Mouse (Mus musculus): ENCODE results near the gene Kcnma1. TPM values are rescaled to one million over a fixed set of nuclear protein-coding genes. Genes with fewer than 3 reads are reported as not detected.

Gene Kcnma1
- polyA plus RNA-seq, 1 experiment = 3.6 TPM

- DNase-seq (ENCODE audit: low read depth, low spot score) = no peak
- WGBS = 51% methylated on average over 4 of the region's 4 CpGs
Observed at GRCm38 (mm10) chr14:23635903-23636302, 378.4 kb downstream of the Kcnma1 start.

DNA sequence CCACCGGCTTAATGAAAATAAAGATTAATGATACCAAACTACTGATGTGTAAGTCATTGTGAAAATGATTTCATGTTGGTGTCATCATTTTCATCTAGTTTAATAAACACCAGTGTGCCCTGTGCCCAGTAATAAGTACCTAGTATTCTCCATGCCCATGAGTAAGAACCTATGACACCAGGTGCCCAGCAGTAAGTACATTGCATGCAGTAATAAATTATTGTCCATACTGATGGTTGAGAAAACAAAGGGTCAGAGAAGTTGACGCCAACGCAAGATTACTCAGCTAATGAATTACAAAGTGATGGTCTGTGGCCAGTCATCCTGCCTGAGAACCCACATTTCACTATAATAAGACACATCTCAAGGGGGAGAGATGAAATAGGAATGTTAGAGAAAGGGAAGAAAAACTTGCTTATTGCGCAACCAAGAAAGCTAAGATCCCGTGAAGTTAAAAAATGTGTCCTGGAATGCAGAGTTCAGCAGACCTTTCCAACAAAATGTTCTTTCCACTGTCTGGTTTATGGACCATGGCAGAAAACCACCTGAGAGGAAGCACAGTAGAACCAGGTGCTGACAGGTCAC is 381.2 kb downstream of the Kcnma1 start:
- 56% methylated on average over 5 of the region's 5 CpGs for WGBS
- DNase-seq (ENCODE audit: low read depth, low spot score) = no peak

- no peak for DNase-seq (ENCODE audit: low read depth, low spot score)
- WGBS = 53% methylated on average over 6 of the region's 6 CpGs
Observed at GRCm38 (mm10) chr14:23626925-23627324, 387.4 kb downstream of the Kcnma1 start.

DNA sequence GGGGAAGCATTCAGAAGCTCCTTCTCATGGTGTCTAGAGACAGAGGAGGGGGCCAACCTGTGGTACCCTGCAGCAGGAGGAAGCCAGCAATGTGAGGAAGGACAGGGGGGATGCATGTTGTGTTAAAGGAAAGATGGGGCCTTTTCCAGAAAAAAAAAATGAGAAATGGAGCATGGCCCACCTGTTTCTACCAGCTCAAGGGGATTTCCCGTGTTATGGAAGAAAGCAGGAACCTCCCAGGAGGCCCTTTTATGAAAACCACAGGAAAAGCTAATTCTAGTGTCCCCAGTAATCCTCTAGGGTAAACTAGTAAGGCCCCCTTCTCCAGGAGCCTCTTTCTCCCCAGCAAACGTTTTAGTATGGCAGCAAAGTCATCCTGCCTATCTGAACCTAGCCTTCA is 388.2 kb downstream of the Kcnma1 start:
- DNase-seq (ENCODE audit: low read depth, low spot score) = no peak
- 42% methylated on average over 2 of the region's 2 CpGs for WGBS

DNA sequence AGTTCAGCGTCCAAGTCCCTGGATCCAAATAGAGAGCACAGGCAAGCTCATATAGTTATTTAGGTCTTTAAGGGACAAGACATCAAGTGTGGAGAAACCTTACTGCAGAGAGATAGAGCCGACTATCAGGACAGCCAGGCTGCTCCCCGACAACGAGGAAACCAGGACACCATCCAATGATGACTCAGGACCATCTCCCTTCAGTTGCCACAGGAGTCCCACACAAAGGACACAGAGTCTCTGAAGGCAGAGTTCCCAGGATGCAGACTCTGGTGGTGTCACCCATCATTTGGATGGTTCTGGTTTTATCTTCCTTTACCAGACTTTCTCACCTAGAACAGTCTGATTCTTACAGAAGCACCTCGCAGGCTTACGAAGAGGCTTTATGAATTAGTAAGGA is 388.9 kb downstream of the Kcnma1 start:
- WGBS = 87% methylated on average over 6 of the region's 6 CpGs

DNA sequence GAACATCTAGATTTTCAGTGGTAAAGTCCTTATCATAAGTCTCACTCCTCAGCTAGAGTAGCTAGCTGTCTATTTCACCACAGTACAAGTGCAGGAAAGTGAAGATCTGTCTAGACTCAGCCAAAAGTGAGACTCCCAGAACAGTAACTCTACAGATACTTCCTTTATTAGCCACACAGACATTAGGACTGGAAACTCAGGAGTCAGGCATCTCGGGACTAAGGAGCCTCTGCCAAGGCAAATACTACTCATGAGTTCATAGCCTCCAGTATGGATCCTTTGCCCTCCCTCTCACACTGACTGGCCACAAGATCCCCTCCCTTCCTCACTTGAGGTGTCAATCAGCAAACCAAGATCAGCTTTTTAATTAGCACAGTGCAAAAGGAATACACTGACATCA is 389.8 kb downstream of the Kcnma1 start:
- no peak for DNase-seq (ENCODE audit: low read depth, low spot score)
- 43% methylated on average over 1 of the region's 1 CpGs for WGBS

More for the DNA sequence above, 388.9 kb downstream of the Kcnma1 start:
- DNase-seq (ENCODE audit: low read depth, low spot score) = no peak

DNA sequence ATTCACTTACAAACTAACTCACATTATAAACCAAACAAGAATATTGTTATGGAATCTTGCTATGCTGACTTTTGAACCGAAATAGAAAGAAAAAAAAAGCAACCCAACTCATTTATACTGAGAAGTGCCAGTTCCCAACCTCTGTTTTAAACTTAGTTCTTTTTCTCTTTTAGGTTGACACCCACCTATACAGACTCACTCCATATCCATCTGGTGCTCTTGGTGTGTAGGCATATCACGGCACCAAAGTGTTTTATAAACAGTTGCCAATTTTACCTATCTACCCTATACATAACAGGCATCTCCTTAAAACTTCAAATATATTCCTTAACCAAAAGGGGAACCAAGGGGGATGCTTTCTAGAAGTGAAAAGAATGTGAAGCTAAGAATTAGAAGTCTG is 393.6 kb downstream of the Kcnma1 start:
- WGBS = 80% methylated on average over 2 of the region's 2 CpGs

GRCm38 (mm10) chr14:23618973-23619372 is 395.3 kb downstream of the Kcnma1 start:
- 76% methylated on average over 2 of the region's 2 CpGs for WGBS
- DNase-seq (ENCODE audit: low read depth, low spot score) = no peak

More for the DNA sequence above, 393.6 kb downstream of the Kcnma1 start:
- DNase-seq (ENCODE audit: low read depth, low spot score) = no peak

GRCm38 (mm10) chr14:23618081-23618480 is 396.2 kb downstream of the Kcnma1 start:
- WGBS = 28% methylated on average over 1 of the region's 1 CpGs
- no peak for DNase-seq (ENCODE audit: low read depth, low spot score)

DNA sequence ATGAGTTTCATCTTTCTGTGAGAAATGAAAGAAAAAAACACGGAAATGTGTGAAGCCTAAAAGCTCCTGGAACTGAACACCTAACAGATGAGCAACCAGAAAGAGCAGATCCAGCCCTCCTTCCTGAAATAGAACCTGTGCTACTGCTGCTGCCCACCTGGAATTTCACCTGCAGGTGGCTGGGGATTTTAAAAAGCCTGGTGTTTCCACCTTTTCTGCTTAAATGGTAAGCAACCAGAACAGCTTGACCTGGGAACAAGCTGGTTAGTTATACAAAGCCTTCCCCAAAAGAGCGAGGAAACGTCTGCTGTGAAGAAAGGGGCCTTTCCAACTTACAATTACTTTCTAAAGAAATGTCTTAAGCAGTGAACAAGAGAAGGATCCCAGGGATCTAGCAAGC is 404.2 kb downstream of the Kcnma1 start:
- no peak for DNase-seq (ENCODE audit: low read depth, low spot score)
- WGBS = 72% methylated on average over 3 of the region's 3 CpGs

DNA sequence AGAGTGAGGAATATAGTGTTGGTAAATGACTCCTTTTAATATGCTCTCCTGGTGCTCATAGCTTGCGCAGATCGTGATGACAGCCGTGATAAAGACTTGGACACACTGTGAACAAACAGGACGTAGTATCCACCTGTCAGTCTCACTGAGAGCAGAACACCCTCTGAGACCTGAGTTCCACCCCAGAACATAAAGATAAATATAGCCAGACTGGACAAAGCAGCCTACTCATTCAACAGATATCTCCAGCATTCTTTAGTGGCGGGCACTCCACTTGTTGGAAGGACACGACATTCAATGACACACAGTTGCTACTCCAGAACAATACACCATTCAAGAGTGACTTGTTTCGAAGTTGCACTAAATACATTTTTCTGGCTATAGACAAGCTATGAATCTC is 408.6 kb downstream of the Kcnma1 start:
- WGBS = 66% methylated on average over 7 of the region's 7 CpGs
- DNase-seq (ENCODE audit: low read depth, low spot score) = no peak

GRCm38 (mm10) chr14:23602937-23603336 is 411.4 kb downstream of the Kcnma1 start:
- 58% methylated on average over 4 of the region's 4 CpGs for WGBS
- no peak for DNase-seq (ENCODE audit: low read depth, low spot score)

GRCm38 (mm10) chr14:23602054-23602453 is 412.2 kb downstream of the Kcnma1 start:
- DNase-seq (ENCODE audit: low read depth, low spot score) = no peak
- WGBS = 50% methylated on average over 2 of the region's 2 CpGs

DNA sequence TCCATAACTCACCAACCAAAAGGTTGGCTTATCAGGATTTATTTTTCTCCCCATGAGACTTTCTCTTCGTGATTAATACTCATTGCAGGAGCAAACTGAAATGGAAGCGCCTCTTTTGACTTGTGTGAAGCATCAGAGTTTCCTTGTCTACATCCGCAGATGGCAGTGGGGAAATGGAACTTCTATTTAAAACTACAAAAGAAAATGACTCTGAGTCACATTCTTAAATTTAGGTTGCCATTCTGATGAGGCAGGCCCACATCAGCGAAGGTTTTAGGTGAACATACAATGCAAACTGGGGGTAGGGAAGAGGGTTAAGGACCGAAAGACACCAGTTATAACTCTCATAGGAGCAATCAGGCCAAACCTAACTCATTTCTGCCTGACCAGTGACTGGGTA is 419.7 kb downstream of the Kcnma1 start:
- DNase-seq (ENCODE audit: low read depth, low spot score) = no peak
- WGBS = 83% methylated on average over 5 of the region's 5 CpGs

DNA sequence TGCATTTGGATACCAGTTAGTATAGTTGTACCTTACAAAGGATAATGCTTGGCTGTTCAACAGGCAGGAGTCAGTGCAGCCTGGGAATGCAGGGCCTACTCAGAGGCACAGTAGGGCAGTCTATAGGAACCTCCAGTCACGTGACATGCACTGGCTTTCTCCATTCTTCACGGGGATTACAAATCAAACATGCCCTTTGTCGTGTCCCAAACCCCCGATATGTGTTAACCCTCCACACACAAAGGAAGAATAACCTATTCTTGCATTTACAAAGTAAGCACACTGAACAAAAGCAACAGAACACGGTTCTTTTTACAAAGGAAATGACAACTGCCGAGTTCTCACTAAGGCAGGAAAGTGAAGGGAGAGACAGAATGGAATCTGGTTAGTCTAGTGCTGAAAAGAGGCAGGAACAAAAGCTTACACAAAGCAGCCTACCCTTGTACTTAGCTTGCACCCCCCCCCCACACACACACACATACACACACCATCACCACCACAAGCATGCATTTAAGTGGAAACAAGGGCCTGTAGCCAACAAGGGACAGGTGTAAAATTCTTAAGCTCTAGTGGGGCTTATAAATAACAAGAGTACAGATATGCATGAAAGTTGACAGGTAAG is 421.4 kb downstream of the Kcnma1 start:
- DNase-seq (ENCODE audit: low read depth, low spot score) = no peak
- 59% methylated on average over 6 of the region's 6 CpGs for WGBS

DNA sequence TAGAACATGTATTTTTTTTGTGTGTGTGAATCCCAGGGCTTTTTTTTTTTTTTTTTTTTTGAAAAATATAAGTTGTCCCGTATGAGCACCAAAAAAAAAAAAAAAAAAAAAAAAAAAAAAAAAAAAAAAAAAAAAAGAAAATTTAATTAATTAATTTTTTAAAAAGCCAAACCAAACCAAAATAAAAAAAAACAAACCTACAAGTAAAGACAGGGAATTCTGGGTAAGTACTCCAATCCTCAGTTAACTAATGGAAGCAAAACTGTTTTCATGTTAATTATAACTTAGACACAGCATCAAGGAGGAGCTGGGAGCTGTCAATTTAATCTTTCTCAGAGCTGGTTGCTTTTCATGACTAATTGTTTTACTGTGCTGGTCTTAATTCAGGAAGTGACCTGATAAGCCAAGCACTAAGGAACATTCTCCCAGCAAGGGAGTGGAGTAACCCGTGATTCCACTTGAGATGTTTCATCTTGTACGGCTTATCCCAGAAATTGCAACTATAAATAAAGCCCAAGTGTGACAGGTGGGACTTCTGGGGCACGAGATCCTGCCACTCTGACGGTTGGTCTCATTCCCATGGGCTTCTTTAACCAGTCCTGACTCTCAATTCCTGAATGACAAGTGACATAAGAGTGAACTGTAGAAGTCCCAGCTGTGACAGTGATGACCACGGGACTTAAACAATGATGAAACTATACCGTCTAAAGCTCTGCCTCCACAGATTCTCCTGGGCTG is 424.4 kb downstream of the Kcnma1 start:
- 54% methylated on average over 7 of the region's 7 CpGs for WGBS

DNA sequence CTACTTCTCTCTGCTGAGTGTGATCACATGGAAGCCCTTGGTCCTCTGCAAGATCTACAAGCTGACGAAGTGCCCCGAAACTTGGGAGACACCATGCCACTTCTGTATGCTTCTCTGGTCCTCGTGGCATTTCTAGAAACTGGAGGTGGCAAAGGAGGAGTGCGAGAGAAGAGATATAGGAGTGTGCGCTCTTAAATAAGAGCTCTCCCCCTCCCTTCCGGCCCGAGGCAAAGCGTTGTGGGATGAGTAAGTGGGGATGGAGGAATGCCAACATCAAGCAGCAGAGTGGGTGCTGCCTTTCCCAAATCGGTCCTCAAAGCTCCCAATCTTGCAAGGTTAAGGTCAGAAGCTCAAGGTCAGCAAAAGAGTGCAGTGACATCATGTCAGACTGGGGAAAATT is 426.8 kb downstream of the Kcnma1 start:
- DNase-seq (ENCODE audit: low read depth, low spot score) = no peak
- WGBS = 65% methylated on average over 9 of the region's 9 CpGs

More for the DNA sequence above, 424.4 kb downstream of the Kcnma1 start:
- DNase-seq (ENCODE audit: low read depth, low spot score) = no peak

DNA sequence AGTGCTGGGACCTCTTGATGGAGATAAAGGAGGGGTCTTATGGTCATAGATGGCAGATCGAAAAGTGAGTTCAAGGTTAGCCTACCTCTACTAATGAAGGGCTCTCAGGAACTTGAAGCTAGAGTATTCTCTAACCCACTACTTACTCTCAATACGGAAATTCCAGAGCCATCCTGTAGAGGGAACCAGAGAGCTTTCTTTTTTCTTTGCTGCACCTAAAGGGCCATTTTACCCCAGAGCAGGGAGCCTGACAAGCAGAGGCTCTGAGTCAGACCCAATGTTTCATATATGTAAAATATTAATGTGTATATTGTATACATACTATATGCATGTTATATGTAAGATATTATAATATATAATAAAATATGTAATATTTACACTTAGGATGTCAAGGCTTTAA is 431.1 kb downstream of the Kcnma1 start:
- peak; percentile 36 for DNase-seq (ENCODE audit: low read depth, low spot score)
- 13% methylated on average over 2 of the region's 2 CpGs for WGBS

DNA sequence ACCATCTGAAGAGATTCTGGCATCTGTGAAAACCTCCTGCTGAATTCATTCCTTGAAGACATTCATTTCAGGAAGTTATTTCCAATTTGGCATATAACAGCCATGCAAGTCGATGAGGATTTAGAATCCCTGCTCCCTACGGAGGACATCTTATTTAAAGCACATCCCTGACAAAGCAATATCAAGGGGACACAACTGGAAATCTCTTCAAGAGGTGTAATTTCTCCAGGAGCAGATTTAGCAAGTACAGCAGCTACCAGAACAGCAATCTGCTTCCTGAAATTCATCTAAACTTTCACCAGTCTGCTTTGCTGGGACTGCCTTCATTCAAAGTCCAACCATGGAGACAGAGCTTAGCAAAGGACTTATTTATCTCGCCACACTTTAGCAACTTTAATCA is 433.0 kb downstream of the Kcnma1 start:
- DNase-seq (ENCODE audit: low read depth, low spot score) = no peak
- 66% methylated on average over 3 of the region's 3 CpGs for WGBS

- no peak for DNase-seq (ENCODE audit: low read depth, low spot score)
- 5% methylated on average over 2 of the region's 2 CpGs for WGBS
Observed at GRCm38 (mm10) chr14:23575951-23576350, 438.3 kb downstream of the Kcnma1 start.

- WGBS = 82% methylated on average over 4 of the region's 4 CpGs
- no peak for DNase-seq (ENCODE audit: low read depth, low spot score)
Observed at GRCm38 (mm10) chr14:23574136-23574535, 440.2 kb downstream of the Kcnma1 start.

Data from large intestine, adult 2 months (tissue).